Mouse (Mus musculus): ENCODE data around the gene Anapc13. TPM values are rescaled to one million over a fixed set of nuclear protein-coding genes. Genes with fewer than 3 reads are reported as not detected.

Gene Anapc13
- total RNA-seq, 1 experiment from 2014 or later = 141 TPM

GRCm38 (mm10) chr9:102668906-102669305 is 42.8 kb downstream of the Anapc13 start:
- no peak for ATAC-seq (replicated peaks; ENCODE audit: low read depth, poor library complexity, severe bottlenecking)

- ATAC-seq (replicated peaks; ENCODE audit: low read depth, poor library complexity, severe bottlenecking) = no peak
These were observed 47.3 kb downstream of the Anapc13 start for GRCm38 (mm10) chr9:102673381-102673780.

GRCm38 (mm10) chr9:102675922-102676321 is 49.8 kb downstream of the Anapc13 start:
- no peak for ATAC-seq (replicated peaks; ENCODE audit: low read depth, poor library complexity, severe bottlenecking)

- no peak for ATAC-seq (replicated peaks; ENCODE audit: low read depth, poor library complexity, severe bottlenecking)
These were observed 55.4 kb downstream of the Anapc13 start for GRCm38 (mm10) chr9:102681470-102681869.

Other genes starting within 250 kb of the Anapc13 start
- gene Ky, start 120.5 kb upstream of the Anapc13 start, total RNA-seq (2017) = not detected in 2 replicates
- gene Cep63, start 238 bp downstream of the Anapc13 start, total RNA-seq (2017) = 34.8 and 43.3 TPM in 2 replicates
- 0.09 and 1.4 TPM in 2 replicates for gene Amotl2, start 90.4 kb downstream of the Anapc13 start, total RNA-seq (2017)
- 7.0 and 8.8 TPM in 2 replicates for gene Ryk, start 208.6 kb downstream of the Anapc13 start, total RNA-seq (2017)